Mouse (Mus musculus): ENCODE data around the gene Yars.

The Yars gene

DNA sequence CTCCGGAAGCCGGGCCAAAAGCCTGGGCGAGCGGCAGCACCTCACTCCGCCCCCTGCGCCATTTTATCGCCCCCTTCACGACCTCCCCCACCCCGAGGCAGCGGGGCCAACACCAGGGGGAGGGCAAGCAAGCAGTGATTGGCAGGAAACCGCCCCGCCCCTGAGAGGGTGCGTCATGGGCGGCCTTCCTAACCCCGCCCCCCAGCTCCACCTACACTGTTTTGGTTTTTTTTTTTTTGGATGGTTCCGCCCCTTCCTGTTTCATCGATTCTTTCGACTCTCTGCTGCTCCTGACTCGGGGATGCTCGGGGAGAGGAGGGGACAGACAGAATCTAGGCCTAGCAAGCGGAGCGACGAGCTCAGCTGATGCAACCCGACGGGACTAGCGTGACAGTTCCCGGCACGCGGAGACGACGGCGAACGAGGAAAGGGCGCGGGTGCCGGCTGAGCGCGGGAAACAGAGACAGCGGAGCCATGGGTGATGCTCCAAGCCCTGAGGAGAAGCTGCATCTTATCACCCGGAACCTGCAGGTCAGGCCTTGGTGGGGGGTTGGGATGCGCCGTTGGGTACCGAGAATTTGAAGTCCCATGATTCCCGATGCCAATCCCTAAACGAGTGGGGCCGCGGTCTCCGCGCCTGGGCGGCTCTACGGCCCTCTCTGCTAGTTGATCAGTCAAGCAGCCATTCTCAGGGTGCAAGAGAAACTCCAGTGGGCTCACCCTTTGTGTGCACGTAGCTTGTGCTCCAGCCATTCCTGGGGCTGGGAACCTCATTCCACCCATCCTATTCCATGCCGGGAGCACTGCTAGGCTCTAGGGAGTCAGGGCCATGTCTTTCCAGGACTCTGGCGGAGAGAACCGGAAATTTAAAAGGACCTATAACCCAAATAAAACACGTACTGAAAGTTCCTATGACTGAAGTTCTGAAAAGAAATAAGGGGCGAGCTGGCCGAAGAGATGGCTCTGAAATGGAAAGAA lies at the start of gene Yars, which contains the start of gene S100pbp:
Yars (plus strand) TSS at position 219 of the 978 bp plus-strand sequence.
S100pbp (minus strand) TSS at position 186 of the 978 bp plus-strand sequence.
- CTCF ChIA-PET, result interaction anchor here (0.5 kb wide), 1 partner anchor 10 kb away, joined by 3 read pairs; no protein-coding TSS in a partner anchor

DNA sequence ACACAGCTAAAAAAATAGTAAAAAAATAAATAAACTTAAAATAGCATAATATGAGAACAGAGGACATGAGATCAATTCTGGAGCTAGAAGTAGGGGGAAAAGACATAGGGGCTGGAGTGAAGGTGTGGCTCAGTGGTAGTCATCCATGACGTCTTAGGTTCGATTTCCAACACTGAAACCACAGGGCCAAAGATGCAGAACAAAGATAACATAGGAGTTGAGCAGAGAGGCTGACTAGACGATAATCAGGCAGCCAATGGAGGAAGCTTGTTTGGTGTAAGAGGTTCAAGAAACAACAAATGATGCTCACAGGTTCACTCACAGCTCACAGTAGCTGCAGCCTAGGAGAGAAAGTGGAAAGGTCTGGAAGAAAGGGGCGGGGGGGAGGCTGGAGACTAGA lies 48.8 kb upstream of the Yars start:
- CTCF ChIA-PET, result no interaction called here

- CTCF ChIA-PET, result no interaction called here
These were observed 47.8 kb upstream of the Yars start for GRCm38 (mm10) chr4:129141560-129142438.

DNA sequence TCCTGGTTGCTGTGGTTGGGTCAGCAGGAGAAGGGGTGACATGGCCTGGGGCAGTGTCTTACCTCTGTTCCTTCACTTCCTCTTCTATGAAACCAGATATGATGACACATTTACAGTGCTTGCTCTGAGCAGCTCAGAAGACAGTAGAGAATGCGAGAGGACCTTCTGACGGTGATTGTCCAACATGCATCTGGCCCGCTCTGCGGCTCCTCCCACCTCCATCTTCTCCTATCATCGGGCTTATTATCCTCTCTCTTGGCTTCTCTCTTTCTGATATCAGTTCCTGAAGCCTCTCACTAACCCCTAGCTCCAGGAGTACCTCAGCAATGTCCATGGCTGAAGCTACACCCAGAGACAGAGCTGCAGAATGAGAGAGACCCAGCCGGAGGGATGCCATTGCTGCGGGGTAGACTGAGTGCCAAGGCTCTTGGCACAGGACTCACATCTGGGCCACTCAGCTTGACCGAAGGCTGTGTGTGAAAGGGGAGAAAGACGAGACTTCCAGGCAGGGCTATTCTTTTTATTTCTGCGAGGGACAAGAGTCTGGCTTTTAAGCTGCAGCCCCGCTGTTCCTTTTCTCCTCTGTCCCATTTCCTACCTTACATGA lies 47.0 kb upstream of the Yars start:
- CTCF ChIA-PET, result no interaction called here

GRCm38 (mm10) chr4:129143509-129143908 lies 46.1 kb upstream of the Yars start:
- CTCF ChIA-PET, result no interaction called here

DNA sequence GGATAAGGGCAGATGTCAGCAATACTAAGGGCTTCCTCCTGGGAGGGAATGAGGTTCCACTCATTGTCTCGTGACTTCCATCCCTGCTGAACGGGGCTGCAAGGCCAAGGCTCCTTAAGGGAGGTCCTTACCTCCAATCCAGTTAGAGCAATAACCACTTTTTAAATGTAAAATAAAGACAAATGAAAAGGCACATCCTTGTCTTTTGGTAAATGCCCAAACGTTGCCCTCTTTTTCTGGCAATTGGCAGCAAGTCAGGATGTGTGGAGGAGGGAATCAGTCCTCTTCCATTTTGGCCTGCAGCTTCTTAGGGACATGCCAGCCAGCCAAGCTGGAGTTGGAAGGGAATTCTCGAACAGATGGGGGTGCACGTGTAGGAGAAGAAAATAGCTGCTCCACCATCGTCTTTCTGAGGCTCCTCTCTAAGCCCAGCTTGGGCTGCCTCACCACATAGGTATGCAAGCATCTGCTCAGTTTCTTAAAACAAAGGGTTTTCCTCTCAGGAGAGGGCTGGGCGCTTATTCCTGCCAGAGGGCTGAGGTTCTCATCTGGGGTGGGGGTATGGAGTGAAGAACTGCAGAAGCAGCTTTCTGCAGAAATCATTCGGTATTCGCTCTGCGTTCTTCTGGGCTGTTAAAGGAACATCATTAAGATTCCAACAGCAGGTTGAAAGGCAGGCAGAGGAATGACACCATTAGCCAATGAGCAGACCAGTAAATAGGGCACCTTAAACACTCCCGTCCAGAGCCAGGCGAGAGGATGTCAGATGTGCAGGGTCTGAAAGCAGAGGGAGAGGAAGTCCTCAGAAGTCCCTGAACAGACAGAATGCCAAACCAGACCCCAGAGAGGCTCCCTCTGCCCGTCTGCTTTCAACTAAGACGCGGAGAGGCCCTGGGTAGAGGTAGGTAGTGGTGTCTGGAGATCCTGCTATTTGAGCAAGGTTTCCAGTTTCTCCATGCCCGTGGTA lies 44.9 kb upstream of the Yars start:
- CTCF ChIA-PET, result no interaction called here

- CTCF ChIA-PET, result no interaction called here
These were observed 44.1 kb upstream of the Yars start for GRCm38 (mm10) chr4:129145411-129145810.

GRCm38 (mm10) chr4:129145943-129146342 lies 43.6 kb upstream of the Yars start:
- CTCF ChIA-PET, result no interaction called here

GRCm38 (mm10) chr4:129146392-129146791 lies 43.2 kb upstream of the Yars start:
- CTCF ChIA-PET, result interaction anchor here (0.7 kb wide), 1 partner anchor 690 kb away, joined by 8 read pairs; no protein-coding TSS in a partner anchor

DNA sequence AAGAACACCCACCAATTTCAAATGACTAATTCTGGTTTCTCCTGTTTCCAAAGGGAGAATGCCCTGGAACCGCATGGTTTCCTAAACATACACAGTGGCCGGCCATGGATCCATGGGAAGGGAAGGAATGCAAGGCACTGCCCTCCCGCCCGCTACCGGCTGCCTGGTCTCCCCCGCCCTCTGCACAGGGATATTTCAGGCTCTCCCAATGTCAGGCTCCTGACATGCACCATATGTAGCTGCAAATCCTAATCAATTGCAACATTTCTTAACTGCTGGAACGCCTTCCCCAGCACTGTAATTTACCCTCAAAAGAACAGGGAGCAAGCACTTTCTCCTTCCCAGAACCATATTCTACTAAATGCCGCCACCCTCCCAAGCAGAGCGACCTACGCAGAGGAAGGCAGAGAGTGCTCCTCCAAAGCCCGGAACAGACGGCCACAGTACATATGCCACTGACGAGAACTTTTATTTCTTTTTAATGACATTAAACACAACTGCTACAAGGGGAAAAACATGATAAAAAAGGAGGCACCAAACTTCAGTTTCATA lies 41.9 kb upstream of the Yars start:
- CTCF ChIA-PET, result interaction anchor here (0.6 to 0.7 kb wide), 3 partner anchors 44 to 238 kb away, joined by 4 to 10 read pairs (median 5); no protein-coding TSS in a partner anchor

DNA sequence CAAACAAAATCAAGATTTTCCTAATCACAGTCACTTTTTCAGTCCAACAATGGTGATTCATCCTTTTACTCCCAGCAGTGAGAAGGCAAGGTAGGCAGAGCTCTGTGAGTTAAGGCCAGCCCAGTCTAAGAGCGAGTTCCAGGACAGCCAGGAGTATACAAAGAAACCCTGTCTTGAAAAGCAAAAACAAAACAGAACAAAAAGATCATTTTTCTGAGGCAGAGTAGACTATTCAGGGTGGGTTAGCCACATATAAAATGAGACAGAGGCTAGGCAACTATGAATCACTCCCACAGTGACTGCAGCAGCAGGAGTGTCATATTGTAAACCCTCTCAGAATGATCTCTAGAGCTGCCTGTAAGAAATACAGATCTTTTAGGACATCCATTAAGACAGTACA lies 40.2 kb upstream of the Yars start:
- CTCF ChIA-PET, result no interaction called here

DNA sequence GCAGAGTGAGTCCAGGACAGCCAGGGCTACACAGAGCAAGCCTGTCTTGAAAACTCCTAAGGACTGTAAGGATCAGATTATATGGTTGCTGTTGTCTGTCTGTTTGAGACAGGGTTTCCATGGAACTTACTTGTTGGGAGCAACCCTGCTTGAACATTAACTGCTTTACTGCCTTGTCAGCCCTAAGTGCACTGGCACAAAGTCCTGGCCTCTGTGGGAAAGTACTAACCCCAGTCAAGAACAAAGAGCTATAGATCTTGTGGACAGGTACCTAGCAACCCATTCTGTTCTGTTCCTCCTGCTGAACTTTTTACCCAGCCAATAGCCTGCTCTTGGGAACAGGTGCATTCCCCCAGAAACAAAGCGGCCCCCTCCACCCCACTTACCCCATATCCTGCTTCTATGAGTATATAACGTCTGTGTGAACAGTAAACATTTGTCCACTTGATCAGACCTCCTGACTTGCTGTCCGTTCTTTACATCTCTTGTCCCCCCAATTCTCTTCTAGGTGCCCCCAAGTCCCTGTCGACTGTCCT lies 38.2 kb upstream of the Yars start:
- CTCF ChIA-PET, result no interaction called here

DNA sequence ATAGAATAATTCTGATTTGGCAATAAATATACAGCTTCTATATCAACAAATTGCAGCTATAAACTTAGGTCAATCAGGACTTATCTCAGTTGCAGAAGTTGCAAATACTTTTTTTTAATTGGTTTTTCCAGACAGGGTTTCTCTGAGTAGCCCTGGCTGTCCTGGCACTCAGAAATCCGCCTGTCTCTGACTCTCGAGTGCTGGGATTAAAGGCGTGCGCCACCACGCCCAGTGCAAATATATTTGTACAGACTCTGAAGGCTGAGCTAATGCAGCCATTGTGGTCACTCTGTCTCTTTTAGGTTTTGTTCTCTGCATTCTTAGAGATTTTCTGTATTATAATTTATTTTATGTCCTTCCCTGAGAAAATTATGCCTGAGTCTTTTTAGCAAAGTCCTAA lies 32.0 kb upstream of the Yars start:
- CTCF ChIA-PET, result no interaction called here

GRCm38 (mm10) chr4:129158549-129158948 lies 31.0 kb upstream of the Yars start:
- CTCF ChIA-PET, result no interaction called here

- CTCF ChIA-PET, result interaction anchor here (0.7 kb wide), 1 partner anchor 21 kb away, joined by 3 read pairs; no protein-coding TSS in a partner anchor
These were observed 28.5 kb upstream of the Yars start for GRCm38 (mm10) chr4:129161076-129161475.

DNA sequence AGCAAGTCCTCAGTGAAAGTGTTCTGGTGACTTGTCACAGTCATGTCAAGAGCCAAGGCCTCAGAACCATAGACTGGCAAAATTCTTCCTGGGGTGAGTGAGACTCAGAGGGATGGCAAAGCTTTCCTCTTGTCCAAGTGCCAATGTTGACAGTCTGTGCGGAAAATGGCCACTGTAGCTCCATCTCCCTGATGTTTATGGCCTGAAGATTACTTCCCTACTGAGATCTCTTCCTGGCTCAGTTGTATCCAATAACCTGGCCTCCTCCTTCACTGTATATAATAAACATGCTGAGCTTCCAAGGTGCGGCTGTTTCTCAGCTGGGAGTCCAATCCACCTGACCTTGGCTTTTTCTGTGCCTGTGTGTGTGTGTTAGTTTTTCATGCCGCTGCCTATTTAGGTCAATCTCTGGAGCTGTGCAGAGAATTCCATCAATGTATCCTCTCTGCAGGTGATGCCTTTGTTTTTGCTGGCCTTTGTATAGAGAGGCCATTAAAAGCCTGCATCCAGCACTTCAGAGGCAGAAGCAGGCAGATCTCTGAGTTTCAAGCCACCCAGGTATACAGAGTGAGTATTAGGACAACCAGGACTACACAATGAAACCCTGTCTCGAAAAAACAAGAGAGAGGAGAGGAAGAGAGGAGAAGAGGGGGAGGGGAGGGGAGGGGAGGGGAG lies 27.8 kb upstream of the Yars start:
- CTCF ChIA-PET, result no interaction called here

DNA sequence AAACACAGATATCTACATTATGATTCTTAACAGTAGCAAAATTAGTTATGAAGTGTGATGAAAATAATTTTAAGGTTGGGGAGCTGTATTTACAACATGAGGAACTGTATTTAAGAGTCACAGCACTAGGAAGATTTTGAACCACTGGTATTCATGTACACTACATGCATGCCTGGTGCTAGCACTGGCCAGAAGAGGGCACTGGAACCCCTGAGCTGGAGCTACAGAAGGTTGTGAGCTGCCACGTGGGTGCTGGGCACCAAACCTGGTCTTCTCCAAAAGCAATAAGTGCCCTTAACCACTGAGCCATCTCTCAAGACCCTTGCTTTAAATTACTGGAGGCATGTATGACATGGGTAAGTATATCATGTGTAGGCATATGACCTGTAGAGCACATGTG lies 17.0 kb upstream of the Yars start:
- CTCF ChIA-PET, result interaction anchor here (0.6 kb wide), 1 partner anchor 1487 kb away, joined by 4 read pairs; no protein-coding TSS in a partner anchor

DNA sequence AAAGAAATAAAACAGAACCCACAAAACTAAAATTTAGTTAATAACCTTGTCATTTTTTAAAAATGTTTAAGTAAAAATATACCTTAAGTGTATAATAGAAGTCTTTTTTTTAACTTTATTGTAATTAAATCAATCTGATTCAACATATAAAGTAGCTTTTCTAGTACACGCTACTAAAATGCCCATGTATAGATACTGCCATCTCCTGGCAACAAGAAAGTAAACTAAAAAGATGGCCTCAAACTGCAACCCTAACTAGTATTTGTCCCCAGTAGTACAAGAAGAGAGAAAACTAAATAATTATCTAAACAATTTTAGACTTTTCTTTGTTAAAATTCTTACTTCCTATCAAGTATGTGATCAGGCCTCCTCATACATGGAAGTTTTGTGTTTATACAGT lies 10.0 kb upstream of the Yars start:
- CTCF ChIA-PET, result interaction anchor here (0.6 kb wide), 1 partner anchor 10 kb away, joined by 3 read pairs; no protein-coding TSS in a partner anchor

DNA sequence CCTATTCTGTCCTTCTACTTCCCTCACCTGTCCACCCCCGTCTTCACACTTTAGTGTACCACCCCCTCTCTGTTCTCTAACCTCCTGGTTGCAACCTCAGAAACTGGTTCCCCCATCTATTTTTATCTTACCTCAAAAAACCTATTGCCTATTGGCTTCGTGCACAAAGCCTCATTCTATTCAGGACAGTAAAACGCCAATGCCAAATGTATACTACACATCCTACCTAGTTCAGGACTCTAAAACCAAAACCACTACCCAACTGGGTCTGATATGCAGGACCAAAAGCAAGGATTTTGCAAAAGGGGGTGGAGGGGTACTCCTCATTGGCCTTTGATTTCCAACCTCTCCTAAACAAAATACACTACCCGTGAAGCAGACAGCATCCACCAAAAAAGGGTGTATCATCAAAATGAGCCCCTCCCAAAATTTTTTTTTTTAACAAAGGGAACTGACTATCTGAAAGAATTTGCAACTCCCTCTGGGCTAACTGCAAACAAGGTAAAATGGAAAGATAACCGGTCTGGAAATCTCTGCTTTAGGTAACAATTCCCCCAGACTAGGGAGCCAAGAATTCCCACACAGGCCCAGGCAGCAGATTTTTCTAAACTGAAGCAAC lies 1.4 kb upstream of the Yars start:
- CTCF ChIA-PET, result no interaction called here

All from spleen, embryonic (tissue).